Mouse (Mus musculus) liver, embryonic 15.5 days (tissue): Measurements from ENCODE around the gene Glyat. TPM values are rescaled to one million over a fixed set of nuclear protein-coding genes. Genes with fewer than 3 reads are reported as not detected.
"Not testable (repeated sequence)": the region's sequence is repeated elsewhere in the genome, so short reads cannot be mapped to it uniquely, and the experiment has no call there.

Experiments used
- ATAC-seq: fragments of 200-750 bp; cut with Nextera tagmentation; 2 replicates; pipeline ENCODE4 v1.8.0; 2017; ENCODE audit warnings: moderate number of reproducible peaks, mild to moderate bottlenecking, moderate library complexity; ENCODE audit not compliant: insufficient read depth
- H3K27ac ChIP-seq: fragments of 300-500 bp; sonication (generic); replicated peaks from 2 replicates; pipeline ENCODE4 v1.5.1; 2015; ENCODE audit warnings: mild to moderate bottlenecking, inconsistent platforms
- H3K27me3 ChIP-seq: fragments of 300-500 bp; sonication (generic); 2 replicates; pipeline ENCODE4 v1.6.1; 2015; ENCODE audit warnings: mild to moderate bottlenecking, inconsistent platforms
- H3K36me3 ChIP-seq: fragments of 300-500 bp; sonication (generic); replicated peaks from 2 replicates; pipeline ENCODE4 v1.6.1; 2015; ENCODE audit warnings: moderate library complexity, mild to moderate bottlenecking, inconsistent platforms
- H3K4me1 ChIP-seq: fragments of 300-500 bp; sonication (generic); replicated peaks from 2 replicates; pipeline ENCODE4 v1.6.1; 2015; ENCODE audit warnings: inconsistent platforms
- H3K4me2 ChIP-seq: fragments of 300-500 bp; sonication (generic); 2 replicates; pipeline ENCODE4 v1.6.1; 2015; ENCODE audit warnings: moderate library complexity, mild to moderate bottlenecking, inconsistent platforms
- H3K4me3 ChIP-seq: fragments of 300-500 bp; sonication (generic); replicated peaks from 2 replicates; pipeline ENCODE4 v1.5.1; 2015; ENCODE audit warnings: mild to moderate bottlenecking, inconsistent platforms
- H3K9ac ChIP-seq: fragments of 300-500 bp; sonication (generic); 2 replicates; pipeline ENCODE4 v1.6.1; 2015; ENCODE audit warnings: moderate library complexity, mild to moderate bottlenecking, inconsistent platforms
- H3K9me3 ChIP-seq: fragments of 300-500 bp; sonication (generic); replicated peaks from 2 replicates; pipeline ENCODE4 v1.6.1; 2016; ENCODE audit warnings: inconsistent platforms
- WGBS: fragments of 180-500 bp; shearing (Covaris S2); methylation state at CpG from one replicate; pipeline ENCODE4 v1.1.7; 2015; ENCODE audit warnings: mixed read lengths; ENCODE audit not compliant: insufficient replicate concordance; 5-methylcytosine and 5-hydroxymethylcytosine counted together
- polyA plus RNA-seq: library from polyadenylated mRNA; unstranded; fragments of >200 nt; fragmentation: Nextera tagmentation; extraction: Ambion mirVana; gene quantifications from 2 replicates; pipeline ENCODE4 v1.2.1, GENCODE M21; 2015

The Glyat gene
- polyA plus RNA-seq, 1 experiment from 2014 or later, result 0.43 TPM

DNA sequence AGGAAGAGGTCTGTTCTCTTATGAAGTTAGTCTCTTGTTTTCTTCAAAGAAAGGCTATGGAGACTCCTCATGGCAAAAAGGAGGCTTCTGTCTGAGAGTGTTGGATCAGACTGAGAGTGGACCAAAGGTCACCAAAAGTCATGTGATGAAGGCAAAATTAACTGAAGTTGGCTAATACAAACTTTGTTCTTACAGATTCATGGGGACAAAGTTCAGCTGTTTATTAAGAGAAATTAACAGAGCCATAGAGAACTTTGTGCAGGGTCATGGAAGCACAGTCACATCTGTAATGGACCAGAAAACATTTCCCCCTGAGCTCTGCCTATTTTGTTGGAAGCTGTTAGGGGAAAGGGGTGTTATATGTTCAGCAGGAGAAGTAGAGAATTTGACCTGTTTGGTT lies 24.8 kb upstream of the Glyat start:
- ATAC-seq, result no peak
- H3K9me3 ChIP-seq, result no peaks in the 10 kb centered on the region
- H3K4me2 ChIP-seq, result no peak overlapping the region
- H3K27me3 ChIP-seq, result no peaks in the 10 kb centered on the region
- H3K27ac ChIP-seq, result no peak overlapping the region
- H3K4me3 ChIP-seq, result no peak overlapping the region
- no peak overlapping the region for H3K9ac ChIP-seq
- no peaks in the 10 kb centered on the region for H3K36me3 ChIP-seq
- H3K4me1 ChIP-seq, result no peaks in the 10 kb centered on the region

DNA sequence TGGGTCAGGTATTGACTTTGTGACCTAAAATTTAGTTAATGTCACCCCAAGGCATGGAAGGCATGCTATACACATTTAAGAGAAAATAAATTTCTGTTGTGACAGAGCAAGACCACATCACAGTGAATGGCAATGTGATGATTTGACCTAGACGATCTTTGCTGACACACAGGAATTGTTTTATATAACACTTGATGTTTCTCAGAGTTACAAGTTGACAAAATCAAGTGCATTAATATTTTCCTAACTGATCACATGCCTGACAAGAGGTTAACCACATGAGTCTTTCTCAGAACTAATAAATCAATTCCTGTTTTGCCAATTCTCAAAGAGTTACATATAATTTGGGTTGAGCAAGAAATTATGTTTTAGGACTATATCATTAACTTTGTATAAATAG lies 19.5 kb upstream of the Glyat start:
- Histone ChIP-seq H3K36me3 (no peaks in the 10 kb centered on the region), H3K9ac (no peak overlapping the region), H3K4me1 (no peaks in the 10 kb centered on the region), H3K9me3 (no peaks in the 10 kb centered on the region), H3K4me3 (no peak overlapping the region), H3K4me2 (no peak overlapping the region), H3K27ac (no peak overlapping the region), H3K27me3 (no peaks in the 10 kb centered on the region)
- 43% methylated on average over 1 of the region's 1 CpGs for WGBS
- no peak for ATAC-seq

DNA sequence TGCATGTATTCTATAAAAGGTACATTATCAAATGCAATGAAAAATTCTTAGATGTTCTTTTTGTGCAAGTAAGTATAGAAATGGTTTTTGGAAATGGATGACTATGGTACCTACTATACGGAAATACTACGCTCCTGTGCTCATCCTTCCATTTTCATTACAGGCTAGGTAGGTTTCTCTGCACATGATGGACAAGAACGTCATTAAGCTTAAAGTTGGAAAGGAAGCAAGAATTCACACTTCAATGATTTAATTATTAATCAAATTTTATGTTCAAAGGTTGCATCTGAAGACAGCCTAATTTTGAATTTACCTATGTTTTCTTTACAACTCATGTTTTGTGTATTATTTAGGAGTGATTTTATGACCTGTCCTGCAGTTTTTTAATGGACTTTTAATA lies 1.2 kb downstream of the Glyat start:
- Histone ChIP-seq H3K27me3 (no peaks in the 10 kb centered on the region), H3K4me1 (no peaks in the 10 kb centered on the region), H3K9me3 (no peaks in the 10 kb centered on the region), H3K36me3 (no peaks in the 10 kb centered on the region), H3K27ac (no peak overlapping the region), H3K4me2 (no peak overlapping the region), H3K9ac (no peak overlapping the region), H3K4me3 (no peak overlapping the region)
- ATAC-seq, result no peak
- WGBS, result 65% methylated on average over 3 of the region's 3 CpGs

DNA sequence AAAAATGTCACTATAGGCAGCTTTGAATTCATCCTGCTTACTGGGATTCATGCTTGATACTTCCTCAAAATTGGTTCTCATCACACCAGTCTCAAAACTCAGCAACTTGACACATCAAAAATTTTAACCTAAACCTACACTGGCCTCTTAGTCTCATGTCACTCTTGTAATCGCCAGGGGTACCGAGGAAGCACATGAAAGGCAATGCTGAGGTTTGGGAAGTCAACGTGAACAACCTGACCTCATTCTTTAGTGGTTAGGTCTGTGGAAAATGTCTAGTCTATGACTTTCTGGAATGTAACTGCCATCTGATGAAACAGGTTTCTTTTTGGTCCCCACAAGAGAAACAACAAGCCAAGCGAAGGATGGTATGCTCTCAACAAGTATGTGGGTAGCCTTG lies 1.9 kb downstream of the Glyat start:
- Histone ChIP-seq H3K4me2 (no peak overlapping the region), H3K27ac (no peak overlapping the region), H3K9ac (no peak overlapping the region), H3K4me1 (no peaks in the 10 kb centered on the region), H3K9me3 (no peaks in the 10 kb centered on the region), H3K4me3 (no peak overlapping the region), H3K27me3 (no peaks in the 10 kb centered on the region), H3K36me3 (no peaks in the 10 kb centered on the region)
- 62% methylated on average over 4 of the region's 4 CpGs for WGBS
- no peak for ATAC-seq

DNA sequence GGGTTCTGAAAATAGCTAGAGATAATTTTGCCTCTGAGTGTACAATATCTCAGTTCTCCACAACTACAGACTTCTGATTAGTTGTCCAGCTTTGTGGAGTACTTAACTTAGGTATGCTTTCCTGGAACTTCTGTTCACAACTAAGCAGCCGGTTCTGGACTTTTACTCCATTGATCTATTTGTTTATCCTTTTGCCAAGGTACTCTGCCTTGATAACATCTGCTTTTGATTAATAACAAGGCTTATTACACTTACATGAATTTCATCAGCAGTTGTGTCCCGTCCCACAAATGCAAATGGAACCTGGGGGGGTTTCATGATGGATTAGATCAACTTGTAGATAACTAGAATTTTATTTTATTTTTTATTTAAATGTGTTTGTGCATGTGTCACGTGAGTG lies 3.8 kb downstream of the Glyat start:
- Histone ChIP-seq H3K36me3 (no peaks in the 10 kb centered on the region), H3K27me3 (no peaks in the 10 kb centered on the region), H3K4me3 (no peak overlapping the region), H3K4me1 (no peaks in the 10 kb centered on the region), H3K9ac (no peak overlapping the region), H3K9me3 (no peaks in the 10 kb centered on the region), H3K27ac (no peak overlapping the region), H3K4me2 (no peak overlapping the region)
- ATAC-seq, result no peak
- WGBS, result 48% methylated on average over 3 of the region's 3 CpGs

DNA sequence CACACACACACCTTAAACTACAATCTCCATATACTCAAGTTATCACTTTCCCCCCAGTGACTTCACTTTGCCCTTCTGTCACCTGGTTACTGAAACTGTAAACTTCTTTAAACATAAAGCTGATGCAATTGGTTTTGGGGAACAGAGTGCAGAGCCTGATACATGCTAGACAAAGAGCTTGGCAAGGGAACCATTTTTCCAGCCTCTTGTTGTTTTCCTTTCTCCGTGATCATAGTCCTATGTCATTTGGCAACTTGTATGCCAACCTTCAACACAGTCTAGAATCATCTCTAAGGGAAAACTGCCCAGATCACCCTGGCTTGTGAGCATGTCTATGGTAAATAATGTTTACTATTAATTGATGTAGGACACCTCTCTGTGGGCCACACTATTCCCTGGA lies 4.9 kb downstream of the Glyat start:
- Histone ChIP-seq H3K4me1 (no peaks in the 10 kb centered on the region), H3K4me2 (no peak overlapping the region), H3K27ac (no peak overlapping the region), H3K36me3 (no peaks in the 10 kb centered on the region), H3K4me3 (no peak overlapping the region), H3K27me3 (no peaks in the 10 kb centered on the region), H3K9ac (no peak overlapping the region), H3K9me3 (no peaks in the 10 kb centered on the region)
- 59% methylated on average over 1 of the region's 1 CpGs for WGBS
- peak; percentile 15; the same call in 1 of the 2 replicates for ATAC-seq

DNA sequence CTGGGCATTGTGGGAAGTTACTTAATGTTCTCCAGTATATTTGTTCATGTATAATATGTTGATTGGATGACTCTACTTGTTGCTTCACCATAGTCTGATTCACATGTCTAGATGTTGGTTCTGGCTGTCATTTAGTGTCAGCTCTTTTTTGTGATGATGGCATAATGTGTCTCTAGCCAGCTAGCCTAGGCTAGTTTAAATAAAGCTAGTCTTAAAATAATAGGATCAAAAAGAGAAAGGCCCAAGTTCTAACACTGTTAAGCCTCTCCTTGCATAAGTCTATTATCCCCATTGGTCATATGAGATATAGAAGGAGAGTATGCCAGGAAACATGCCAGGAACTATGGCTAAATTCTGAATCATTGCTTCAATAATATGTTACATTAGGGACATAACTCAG lies 16.4 kb downstream of the Glyat start:
- Histone ChIP-seq H3K27ac (no peak overlapping the region), H3K4me1 (no peaks in the 10 kb centered on the region), H3K4me3 (no peak overlapping the region), H3K9ac (no peak overlapping the region), H3K36me3 (no peaks in the 10 kb centered on the region), H3K27me3 (no peaks in the 10 kb centered on the region), H3K9me3 (no peaks in the 10 kb centered on the region), H3K4me2 (no peak overlapping the region)
- no peak for ATAC-seq

DNA sequence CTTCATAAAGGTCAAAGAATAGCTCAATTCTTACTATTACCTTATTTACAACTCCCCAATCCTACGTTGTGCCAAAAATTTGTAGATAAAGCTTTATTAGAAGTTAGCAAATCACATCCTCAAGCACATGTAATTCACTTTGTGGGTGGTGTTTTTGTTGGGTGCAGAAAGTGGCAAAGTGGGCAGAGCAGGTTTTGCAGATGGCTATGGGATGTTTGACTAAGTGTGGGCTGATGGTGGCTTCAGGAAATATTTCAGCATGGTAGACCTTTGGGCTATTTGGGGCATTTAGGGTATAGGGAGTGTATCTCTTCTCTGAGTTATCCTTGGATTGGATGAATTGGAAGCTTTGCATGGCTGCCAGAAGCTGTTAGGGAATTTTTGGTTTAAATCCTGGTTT lies 33.0 kb downstream of the Glyat start:
- H3K4me2 ChIP-seq, result no peak overlapping the region
- H3K27ac ChIP-seq, result no peak overlapping the region
- no peaks in the 10 kb centered on the region for H3K4me1 ChIP-seq
- no peaks in the 10 kb centered on the region for H3K27me3 ChIP-seq
- ATAC-seq, result no peak
- H3K9me3 ChIP-seq, result no peaks in the 10 kb centered on the region
- 64% methylated on average over 1 of the region's 1 CpGs for WGBS
- H3K36me3 ChIP-seq, result no peaks in the 10 kb centered on the region
- H3K4me3 ChIP-seq, result no peak overlapping the region
- H3K9ac ChIP-seq, result no peak overlapping the region

DNA sequence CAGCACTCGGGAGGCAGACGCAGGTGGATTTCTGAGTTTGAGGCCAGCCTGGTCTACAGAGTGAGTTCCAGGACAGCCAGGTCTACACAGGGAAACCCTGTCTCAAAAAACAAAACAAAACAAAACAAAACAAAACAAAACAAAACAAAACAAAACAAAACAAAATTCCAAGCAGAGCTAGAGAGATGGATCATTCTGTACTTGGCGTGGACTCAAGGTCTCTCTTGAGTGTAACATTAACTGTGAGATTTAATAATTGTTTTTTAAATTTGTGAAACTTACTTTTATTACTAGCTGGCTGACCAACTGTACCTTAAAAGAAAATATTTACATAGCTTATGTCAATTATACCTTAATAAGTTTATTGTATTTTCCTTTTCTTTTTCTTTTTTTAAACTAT lies 35.5 kb downstream of the Glyat start:
- not testable (repeated sequence) for H3K9ac ChIP-seq, H3K4me3 ChIP-seq, H3K4me2 ChIP-seq, H3K9me3 ChIP-seq, H3K27me3 ChIP-seq, ATAC-seq, H3K27ac ChIP-seq, H3K36me3 ChIP-seq, H3K4me1 ChIP-seq
- WGBS, result 75% methylated on average over 3 of the region's 3 CpGs

DNA sequence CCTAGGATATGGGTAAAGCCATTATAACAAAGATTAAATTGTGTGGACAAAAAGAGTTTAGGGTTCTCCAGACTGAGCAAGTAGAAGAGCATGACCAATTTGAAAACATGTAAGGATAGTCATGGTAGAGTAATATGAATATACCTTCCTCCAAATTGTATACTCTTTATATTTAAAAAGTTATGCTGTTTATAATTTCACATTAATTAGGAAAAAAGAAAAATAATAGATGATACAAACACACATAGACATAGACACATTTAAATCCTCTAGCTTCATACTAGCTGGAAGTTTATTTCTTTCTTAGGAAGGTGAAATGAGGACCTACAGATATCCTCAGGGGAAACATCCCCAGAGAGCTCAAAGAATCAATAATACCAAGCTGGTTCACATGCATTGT lies 37.0 kb downstream of the Glyat start, which contains the start of gene Olfr1442:
Olfr1442 (plus strand) TSS at position 301 of the 400 bp plus-strand sequence.
- Histone ChIP-seq H3K9ac (no peak within 1 kb of the TSS), H3K27me3 (no peaks in the 10 kb centered on the region), H3K27ac (no peak within 1 kb of the TSS), H3K4me3 (no peak within 1 kb of the TSS), H3K9me3 (no peaks in the 10 kb centered on the region), H3K4me1 (no peaks in the 10 kb centered on the region), H3K36me3 (no peaks in the 10 kb centered on the region), H3K4me2 (no peak within 1 kb of the TSS)
- ATAC-seq, result no peak

DNA sequence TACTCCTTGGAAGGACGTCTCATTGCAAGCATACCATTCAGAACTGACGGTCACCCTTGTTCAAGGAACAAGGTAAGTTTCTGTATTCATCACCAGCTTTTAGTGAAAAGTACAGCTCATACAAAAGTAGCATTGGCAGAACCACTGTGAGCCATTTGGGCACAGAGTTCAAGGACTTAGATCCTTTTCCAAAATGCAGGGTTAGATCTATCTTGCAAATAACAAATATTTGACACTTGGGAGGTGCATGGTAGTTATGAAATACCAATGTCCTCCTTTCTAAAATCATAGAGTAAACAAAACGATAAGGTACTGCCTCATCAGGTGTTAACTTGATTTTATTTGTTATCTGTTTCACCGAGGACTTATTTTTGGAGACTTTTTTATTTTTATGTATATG lies 37.9 kb downstream of the Glyat start:
- H3K4me1 ChIP-seq, result no peaks in the 10 kb centered on the region
- H3K36me3 ChIP-seq, result no peaks in the 10 kb centered on the region
- no peak overlapping the region for H3K9ac ChIP-seq
- H3K9me3 ChIP-seq, result no peaks in the 10 kb centered on the region
- no peak overlapping the region for H3K27ac ChIP-seq
- no peak overlapping the region for H3K4me2 ChIP-seq
- 65% methylated on average over 4 of the region's 4 CpGs for WGBS
- no peak for ATAC-seq
- H3K27me3 ChIP-seq, result no peaks in the 10 kb centered on the region
- H3K4me3 ChIP-seq, result no peak overlapping the region

DNA sequence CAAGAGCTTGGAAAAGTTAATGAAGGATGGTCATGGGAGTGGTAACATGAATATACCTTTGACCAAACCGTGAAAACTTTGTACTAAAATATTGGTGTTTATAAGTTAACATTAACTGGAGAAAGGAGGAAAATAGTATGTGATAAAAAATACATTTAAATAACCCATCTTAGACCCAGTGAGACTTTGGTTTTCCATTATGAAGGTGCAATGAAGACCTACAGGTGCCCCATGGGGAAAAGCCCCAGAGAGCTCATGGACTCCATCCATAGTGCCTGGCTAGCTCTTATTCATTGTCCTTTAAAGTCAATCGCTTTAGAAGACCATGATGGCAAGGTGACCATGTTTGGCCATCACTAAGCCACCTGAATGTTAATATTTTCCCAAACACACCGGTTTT lies 44.7 kb downstream of the Glyat start, which contains the start of gene Olfr1443:
Olfr1443 (plus strand) TSS at position 301 of the 400 bp plus-strand sequence.
- Histone ChIP-seq H3K27ac (no peak within 1 kb of the TSS), H3K4me1 (no peaks in the 10 kb centered on the region), H3K36me3 (no peaks in the 10 kb centered on the region), H3K9ac (no peak within 1 kb of the TSS), H3K27me3 (no peaks in the 10 kb centered on the region), H3K4me3 (no peak within 1 kb of the TSS), H3K4me2 (no peak within 1 kb of the TSS), H3K9me3 (no peaks in the 10 kb centered on the region)
- no peak for ATAC-seq
- WGBS, result 44% methylated on average over 3 of the region's 3 CpGs
